Mouse (Mus musculus): Measurements from ENCODE around the gene Muc1. TPM values are rescaled to one million over a fixed set of nuclear protein-coding genes. Genes with fewer than 3 reads are reported as not detected.
A peak's percentile ranks its signal among the peaks of the same experiment; 100 is the strongest.

Gene Muc1
- polyA plus RNA-seq, 1 experiment from 2014 or later: 13.2 TPM

- peaks cover 35% of the 10 kb centered on the region for H3K4me1 ChIP-seq (ENCODE audit: control insufficient read depth, insufficient read depth, low read length)
- H3K9ac ChIP-seq (ENCODE audit: low read depth, low read length): peak overlapping the region; percentile 58
- peak overlapping the region; percentile 47 for H3K4me3 ChIP-seq (ENCODE audit: low read length)
- H3K27ac ChIP-seq (ENCODE audit: low read length): no peak overlapping the region
- H3K4me2 ChIP-seq (ENCODE audit: low read depth, low read length): peak overlapping the region; percentile 72
- ATAC-seq: peak; percentile 61
- H3K27me3 ChIP-seq (replicated peaks; ENCODE audit: control insufficient read depth, insufficient read depth, low read length): peaks cover 4% of the 10 kb centered on the region; the same call in 1 of the 2 replicates
- H3K36me3 ChIP-seq (ENCODE audit: control insufficient read depth, insufficient read depth, low read length): no peaks in the 10 kb centered on the region
- H3K9me3 ChIP-seq (ENCODE audit: control insufficient read depth, low read length): no peaks in the 10 kb centered on the region
- WGBS: under 1% methylated on average over 20 of the region's 20 CpGs
Observed at GRCm38 (mm10) chr3:89228180-89228549, 692 bp upstream of the Muc1 start.

GRCm38 (mm10) chr3:89229276-89229675, 419 bp downstream of the Muc1 start:
- H3K4me1 ChIP-seq (ENCODE audit: control insufficient read depth, insufficient read depth, low read length): peaks cover 45% of the 10 kb centered on the region
- no peaks in the 10 kb centered on the region for H3K9me3 ChIP-seq (ENCODE audit: control insufficient read depth, low read length)
- H3K27me3 ChIP-seq (replicated peaks; ENCODE audit: control insufficient read depth, insufficient read depth, low read length): peaks cover 4% of the 10 kb centered on the region; the same call in 1 of the 2 replicates
- 48% methylated on average over 4 of the region's 4 CpGs for WGBS
- H3K9ac ChIP-seq (ENCODE audit: low read depth, low read length): peak overlapping the region; percentile 58
- peak overlapping the region; percentile 72 for H3K4me2 ChIP-seq (ENCODE audit: low read depth, low read length)
- H3K4me3 ChIP-seq (ENCODE audit: low read length): 0 out of 2 replicates have a peak overlapping the region, but pooled peaks have one; percentile 8
- ATAC-seq: 0 out of 2 replicates have a peak, but pooled peaks have one; percentile 2
- no peak overlapping the region for H3K27ac ChIP-seq (ENCODE audit: low read length)
- no peaks in the 10 kb centered on the region for H3K36me3 ChIP-seq (ENCODE audit: control insufficient read depth, insufficient read depth, low read length)

- no peak overlapping the region for H3K9ac ChIP-seq (ENCODE audit: low read depth, low read length)
- no peak overlapping the region for H3K4me2 ChIP-seq (ENCODE audit: low read depth, low read length)
- H3K36me3 ChIP-seq (ENCODE audit: control insufficient read depth, insufficient read depth, low read length): no peaks in the 10 kb centered on the region
- ATAC-seq: no peak
- peaks cover 46% of the 10 kb centered on the region for H3K4me1 ChIP-seq (ENCODE audit: control insufficient read depth, insufficient read depth, low read length)
- H3K27ac ChIP-seq (ENCODE audit: low read length): no peak overlapping the region
- H3K4me3 ChIP-seq (ENCODE audit: low read length): no peak overlapping the region
- 90% methylated on average over 2 of the region's 2 CpGs for WGBS
- H3K9me3 ChIP-seq (ENCODE audit: control insufficient read depth, low read length): no peaks in the 10 kb centered on the region
- H3K27me3 ChIP-seq (replicated peaks; ENCODE audit: control insufficient read depth, insufficient read depth, low read length): peaks cover 4% of the 10 kb centered on the region; the same call in 1 of the 2 replicates
Observed at GRCm38 (mm10) chr3:89230561-89230960, 1.7 kb downstream of the Muc1 start.

- Histone ChIP-seq H3K27ac (ENCODE audit: low read length) (no peak overlapping the region), H3K4me2 (ENCODE audit: low read depth, low read length) (no peak overlapping the region), H3K9ac (ENCODE audit: low read depth, low read length) (no peak overlapping the region), H3K36me3 (ENCODE audit: control insufficient read depth, insufficient read depth, low read length) (no peaks in the 10 kb centered on the region; the same call in 1 of the 2 replicates), H3K9me3 (ENCODE audit: control insufficient read depth, low read length) (no peaks in the 10 kb centered on the region), H3K27me3 (replicated peaks; ENCODE audit: control insufficient read depth, insufficient read depth, low read length) (peaks cover 4% of the 10 kb centered on the region; the same call in 1 of the 2 replicates), H3K4me1 (ENCODE audit: control insufficient read depth, insufficient read depth, low read length) (peaks cover 44% of the 10 kb centered on the region), H3K4me3 (ENCODE audit: low read length) (no peak overlapping the region)
- 70% methylated on average over 7 of the region's 7 CpGs for WGBS
- ATAC-seq: no peak
Observed at GRCm38 (mm10) chr3:89231345-89231744, 2.5 kb downstream of the Muc1 start.

- Histone ChIP-seq H3K4me3 (ENCODE audit: low read length) (no peak overlapping the region), H3K9ac (ENCODE audit: low read depth, low read length) (no peak overlapping the region), H3K4me1 (ENCODE audit: control insufficient read depth, insufficient read depth, low read length) (peaks cover 39% of the 10 kb centered on the region), H3K27ac (ENCODE audit: low read length) (no peak overlapping the region), H3K4me2 (ENCODE audit: low read depth, low read length) (no peak overlapping the region), H3K36me3 (ENCODE audit: control insufficient read depth, insufficient read depth, low read length) (no peaks in the 10 kb centered on the region; the same call in 1 of the 2 replicates), H3K9me3 (ENCODE audit: control insufficient read depth, low read length) (no peaks in the 10 kb centered on the region), H3K27me3 (replicated peaks; ENCODE audit: control insufficient read depth, insufficient read depth, low read length) (0 out of 2 replicates have a peak, but pooled peaks cover 4% of the 10 kb centered on the region)
- 73% methylated on average over 16 of the region's 16 CpGs for WGBS
- ATAC-seq: no peak
Observed at GRCm38 (mm10) chr3:89231772-89232275, 3.0 kb downstream of the Muc1 start.

- WGBS: 43% methylated on average over 6 of the region's 6 CpGs
- no peaks in the 10 kb centered on the region for H3K9me3 ChIP-seq (ENCODE audit: control insufficient read depth, low read length)
- 0 out of 2 replicates have a peak, but pooled peaks cover 4% of the 10 kb centered on the region for H3K27me3 ChIP-seq (replicated peaks; ENCODE audit: control insufficient read depth, insufficient read depth, low read length)
- peaks cover 32% of the 10 kb centered on the region for H3K4me1 ChIP-seq (ENCODE audit: control insufficient read depth, insufficient read depth, low read length)
- H3K27ac ChIP-seq (ENCODE audit: low read length): 0 out of 2 replicates have a peak overlapping the region, but pooled peaks have one; percentile 10
- H3K4me2 ChIP-seq (ENCODE audit: low read depth, low read length): no peak overlapping the region
- no peaks in the 10 kb centered on the region; the same call in 1 of the 2 replicates for H3K36me3 ChIP-seq (ENCODE audit: control insufficient read depth, insufficient read depth, low read length)
- H3K9ac ChIP-seq (ENCODE audit: low read depth, low read length): no peak overlapping the region
- ATAC-seq: no peak
- no peak overlapping the region for H3K4me3 ChIP-seq (ENCODE audit: low read length)
Observed at GRCm38 (mm10) chr3:89232614-89233013, 3.8 kb downstream of the Muc1 start.

GRCm38 (mm10) chr3:89233562-89234110, 4.8 kb downstream of the Muc1 start:
- Histone ChIP-seq H3K27me3 (replicated peaks; ENCODE audit: control insufficient read depth, insufficient read depth, low read length) (0 out of 2 replicates have a peak, but pooled peaks cover 4% of the 10 kb centered on the region), H3K36me3 (ENCODE audit: control insufficient read depth, insufficient read depth, low read length) (no peaks in the 10 kb centered on the region; the same call in 1 of the 2 replicates), H3K27ac (ENCODE audit: low read length) (peak overlapping the region; percentile 10), H3K4me1 (ENCODE audit: control insufficient read depth, insufficient read depth, low read length) (peaks cover 31% of the 10 kb centered on the region), H3K4me2 (ENCODE audit: low read depth, low read length) (no peak overlapping the region), H3K4me3 (ENCODE audit: low read length) (no peak overlapping the region), H3K9me3 (ENCODE audit: control insufficient read depth, low read length) (no peaks in the 10 kb centered on the region), H3K9ac (ENCODE audit: low read depth, low read length) (0 out of 2 replicates have a peak overlapping the region, but pooled peaks have one; percentile 11)
- 59% methylated on average over 14 of the region's 14 CpGs for WGBS
- ATAC-seq: peak; percentile 59

GRCm38 (mm10) chr3:89236516-89236915, 7.7 kb downstream of the Muc1 start:
- WGBS: 91% methylated on average over 10 of the region's 10 CpGs
- Histone ChIP-seq H3K36me3 (ENCODE audit: control insufficient read depth, insufficient read depth, low read length) (no peaks in the 10 kb centered on the region; the same call in 1 of the 2 replicates), H3K27me3 (replicated peaks; ENCODE audit: control insufficient read depth, insufficient read depth, low read length) (no peaks in the 10 kb centered on the region), H3K9me3 (ENCODE audit: control insufficient read depth, low read length) (no peaks in the 10 kb centered on the region), H3K4me3 (ENCODE audit: low read length) (no peak overlapping the region), H3K4me2 (ENCODE audit: low read depth, low read length) (no peak overlapping the region), H3K9ac (ENCODE audit: low read depth, low read length) (no peak overlapping the region), H3K4me1 (ENCODE audit: control insufficient read depth, insufficient read depth, low read length) (peaks cover 28% of the 10 kb centered on the region), H3K27ac (ENCODE audit: low read length) (no peak overlapping the region)
- no peak for ATAC-seq

- no peak for ATAC-seq
- peaks cover 24% of the 10 kb centered on the region for H3K4me1 ChIP-seq (ENCODE audit: control insufficient read depth, insufficient read depth, low read length)
- no peak overlapping the region for H3K4me2 ChIP-seq (ENCODE audit: low read depth, low read length)
- H3K9ac ChIP-seq (ENCODE audit: low read depth, low read length): no peak overlapping the region
- H3K27me3 ChIP-seq (replicated peaks; ENCODE audit: control insufficient read depth, insufficient read depth, low read length): no peaks in the 10 kb centered on the region
- H3K36me3 ChIP-seq (ENCODE audit: control insufficient read depth, insufficient read depth, low read length): no peaks in the 10 kb centered on the region; the same call in 1 of the 2 replicates
- 92% methylated on average over 21 of the region's 21 CpGs for WGBS
- no peak overlapping the region for H3K4me3 ChIP-seq (ENCODE audit: low read length)
- H3K9me3 ChIP-seq (ENCODE audit: control insufficient read depth, low read length): no peaks in the 10 kb centered on the region
- no peak overlapping the region for H3K27ac ChIP-seq (ENCODE audit: low read length)
Observed at GRCm38 (mm10) chr3:89237682-89238081, 8.8 kb downstream of the Muc1 start.
